Mouse (Mus musculus): ENCODE measurements at regions not wholly inside any gene's neighbourhood (a gene's known extent, or its start where the extent isn't known, plus 50 kb on each side); places are given as distances from the start of the nearest gene placed in this dataset.
"Not testable (repeated sequence)": the region's sequence is repeated elsewhere in the genome, so short reads cannot be mapped to it uniquely, and the experiment has no call there.

GRCm38 (mm10) chr14:14478159-14478558 is 77.1 kb downstream of the Olfr721-ps1 start:
- peak; percentile 5 to 11 for DNase-seq (ENCODE audit: low spot score in 2 of 2)

- peak; percentile 15 to 23 for DNase-seq (ENCODE audit: low spot score in 2 of 2)
These were observed 80.7 kb downstream of the Olfr721-ps1 start for GRCm38 (mm10) chr14:14481840-14482239.

- no peak for DNase-seq (ENCODE audit: low spot score in 2 of 2)
These were observed 85.3 kb downstream of the Olfr721-ps1 start for GRCm38 (mm10) chr14:14486356-14486755.

GRCm38 (mm10) chr14:14490501-14490900 is 89.4 kb downstream of the Olfr721-ps1 start:
- no peak for DNase-seq (ENCODE audit: low spot score in 2 of 2)

GRCm38 (mm10) chr14:14492041-14492440 is 90.9 kb downstream of the Olfr721-ps1 start:
- no peak for DNase-seq (ENCODE audit: low spot score in 2 of 2)

- no peak for DNase-seq (ENCODE audit: low spot score in 2 of 2)
These were observed 110.8 kb downstream of the Olfr721-ps1 start for GRCm38 (mm10) chr14:14511927-14512326.

GRCm38 (mm10) chr14:14513056-14513455 is 112.0 kb downstream of the Olfr721-ps1 start:
- no peak for DNase-seq (ENCODE audit: low spot score in 2 of 2)

- DNase-seq (ENCODE audit: low spot score in 2 of 2): no peak
These were observed 112.4 kb downstream of the Olfr721-ps1 start for GRCm38 (mm10) chr14:14513498-14513897.

GRCm38 (mm10) chr14:14514440-14515172 is 113.5 kb downstream of the Olfr721-ps1 start:
- no peak for DNase-seq (ENCODE audit: low spot score in 2 of 2)

- no peak for DNase-seq (ENCODE audit: low spot score in 2 of 2)
These were observed 114.3 kb downstream of the Olfr721-ps1 start for GRCm38 (mm10) chr14:14515363-14515762.

- no peak for DNase-seq (ENCODE audit: low spot score in 2 of 2)
These were observed 114.8 kb downstream of the Olfr721-ps1 start for GRCm38 (mm10) chr14:14515918-14516317.

GRCm38 (mm10) chr14:14518027-14518426 is 116.9 kb downstream of the Olfr721-ps1 start:
- no peak for DNase-seq (ENCODE audit: low spot score in 2 of 2)

GRCm38 (mm10) chr14:14518841-14519240 is 117.7 kb downstream of the Olfr721-ps1 start:
- DNase-seq (ENCODE audit: low spot score in 2 of 2): peak in 1 of 2 experiments; percentile 6

- peak in 1 of 2 experiments; percentile 23 for DNase-seq (ENCODE audit: low spot score in 2 of 2)
These were observed 119.1 kb downstream of the Olfr721-ps1 start for GRCm38 (mm10) chr14:14520195-14520594.

- DNase-seq (ENCODE audit: low spot score in 2 of 2): not testable (repeated sequence)
These were observed 120.2 kb downstream of the Olfr721-ps1 start for GRCm38 (mm10) chr14:14521331-14521730.

- DNase-seq (ENCODE audit: low spot score in 2 of 2): no peak
These were observed 124.1 kb downstream of the Olfr721-ps1 start for GRCm38 (mm10) chr14:14525225-14525624.

GRCm38 (mm10) chr14:14528437-14528836 is 127.3 kb downstream of the Olfr721-ps1 start:
- no peak for DNase-seq (ENCODE audit: low spot score in 2 of 2)

GRCm38 (mm10) chr14:14541206-14541605 is 140.1 kb downstream of the Olfr721-ps1 start:
- DNase-seq (ENCODE audit: low spot score in 2 of 2): no peak

GRCm38 (mm10) chr14:14541705-14542104 is 140.6 kb downstream of the Olfr721-ps1 start:
- peak; percentile 13 to 15 for DNase-seq (ENCODE audit: low spot score in 2 of 2)

GRCm38 (mm10) chr14:14544236-14544635 is 143.1 kb downstream of the Olfr721-ps1 start:
- no peak for DNase-seq (ENCODE audit: low spot score in 2 of 2)

GRCm38 (mm10) chr14:14552201-14552600 is 149.9 kb upstream of the Slc4a7 start:
- no peak for DNase-seq (ENCODE audit: low spot score in 2 of 2)

GRCm38 (mm10) chr14:14574851-14575250 is 127.2 kb upstream of the Slc4a7 start:
- no peak for DNase-seq (ENCODE audit: low spot score in 2 of 2)

GRCm38 (mm10) chr14:14591939-14592338 is 110.1 kb upstream of the Slc4a7 start:
- DNase-seq (ENCODE audit: low spot score in 2 of 2): no peak

GRCm38 (mm10) chr14:14594753-14595152 is 107.3 kb upstream of the Slc4a7 start:
- DNase-seq (ENCODE audit: low spot score in 2 of 2): no peak
